Mouse (Mus musculus): ENCODE measurements around the gene Dhh. TPM values are rescaled to one million over a fixed set of nuclear protein-coding genes. Genes with fewer than 3 reads are reported as not detected.

The Dhh gene
- total and polyA plus RNA-seq, 2 experiments from 2014 or later: 1.7 to 4.8 TPM

- peak overlapping the region; percentile 32 for H3K27ac ChIP-seq (ENCODE audit: low read depth)
- 6% methylated on average over 40 of the region's 41 CpGs for WGBS
- no peak for TF ChIP-seq EP300 (IDR thresholded peaks at IDR 0.05; ENCODE audit: low read depth)
- TF ChIP-seq CTCF (IDR thresholded peaks at IDR 0.05; ENCODE audit: low read depth): no peak
- peak overlapping the region; percentile 42 for H3K4me3 ChIP-seq (ENCODE audit: low read depth, low read length)
- peaks cover 33% of the 10 kb centered on the region for H3K4me1 ChIP-seq (ENCODE audit: control insufficient read depth, insufficient read depth)
- peaks cover 65% of the 10 kb centered on the region for H3K27me3 ChIP-seq (ENCODE audit: control insufficient read depth, insufficient read depth, low read length)
- peak; percentile 16 for ATAC-seq (ENCODE audit: insufficient read depth, low read depth)
- H3K9ac ChIP-seq (replicated peaks; ENCODE audit: low read depth, low read length): peak overlapping the region; percentile 12; the same call in 1 of the 2 replicates
- no peaks in the 10 kb centered on the region for H3K36me3 ChIP-seq (replicated peaks; ENCODE audit: control insufficient read depth, insufficient read depth, low read length)
- DNase-seq (ENCODE audit: low spot score): peak; percentile 59
- peak overlapping the region; percentile 60 for H3K4me2 ChIP-seq (ENCODE audit: low read depth, low read length)
- H3K9me3 ChIP-seq (replicated peaks; ENCODE audit: control insufficient read depth, low read length): no peaks in the 10 kb centered on the region
These were observed 2.4 kb downstream of the Dhh start for GRCm38 (mm10) chr15:98895635-98896589.

- H3K27ac ChIP-seq (ENCODE audit: low read depth): no peak overlapping the region
- peak overlapping the region; percentile 95 for H3K4me2 ChIP-seq (ENCODE audit: low read depth, low read length)
- peaks cover 33% of the 10 kb centered on the region for H3K4me1 ChIP-seq (ENCODE audit: control insufficient read depth, insufficient read depth)
- H3K36me3 ChIP-seq (replicated peaks; ENCODE audit: control insufficient read depth, insufficient read depth, low read length): no peaks in the 10 kb centered on the region
- ATAC-seq (ENCODE audit: insufficient read depth, low read depth): no peak
- peak overlapping the region; percentile 60 for H3K4me3 ChIP-seq (ENCODE audit: low read depth, low read length)
- no peak for TF ChIP-seq CTCF (IDR thresholded peaks at IDR 0.05; ENCODE audit: low read depth)
- TF ChIP-seq EP300 (IDR thresholded peaks at IDR 0.05; ENCODE audit: low read depth): no peak
- 15% methylated on average over 38 of the region's 38 CpGs for WGBS
- H3K9me3 ChIP-seq (replicated peaks; ENCODE audit: control insufficient read depth, low read length): no peaks in the 10 kb centered on the region
- no peak for DNase-seq (ENCODE audit: low spot score)
- H3K27me3 ChIP-seq (ENCODE audit: control insufficient read depth, insufficient read depth, low read length): peaks cover 63% of the 10 kb centered on the region
- H3K9ac ChIP-seq (replicated peaks; ENCODE audit: low read depth, low read length): no peak overlapping the region
These were observed 3.4 kb downstream of the Dhh start for GRCm38 (mm10) chr15:98894746-98895634.

GRCm38 (mm10) chr15:98893940-98894745, 4.2 kb downstream of the Dhh start, which contains the start of gene Rhebl1:
Gene Rhebl1 (minus strand): TSS chr15:98894540.
- Histone ChIP-seq H3K27ac (ENCODE audit: low read depth) (no peak within 1 kb of the TSS), H3K4me1 (ENCODE audit: control insufficient read depth, insufficient read depth) (peaks cover 33% of the 10 kb centered on the region), H3K9ac (replicated peaks; ENCODE audit: low read depth, low read length) (peak within 1 kb of the TSS; percentile 61), H3K4me3 (ENCODE audit: low read depth, low read length) (peak within 1 kb of the TSS; percentile 60), H3K4me2 (ENCODE audit: low read depth, low read length) (peak within 1 kb of the TSS; percentile 95), H3K9me3 (replicated peaks; ENCODE audit: control insufficient read depth, low read length) (no peaks in the 10 kb centered on the region), H3K36me3 (replicated peaks; ENCODE audit: control insufficient read depth, insufficient read depth, low read length) (no peaks in the 10 kb centered on the region), H3K27me3 (ENCODE audit: control insufficient read depth, insufficient read depth, low read length) (peaks cover 59% of the 10 kb centered on the region)
- no peak for ATAC-seq (ENCODE audit: insufficient read depth, low read depth)
- DNase-seq (ENCODE audit: low spot score): no peak
- no peak for TF ChIP-seq EP300 (IDR thresholded peaks at IDR 0.05; ENCODE audit: low read depth)
- no peak for TF ChIP-seq CTCF (IDR thresholded peaks at IDR 0.05; ENCODE audit: low read depth)
- 2% methylated on average over 73 of the region's 77 CpGs for WGBS

- Histone ChIP-seq H3K9ac (replicated peaks; ENCODE audit: low read depth, low read length) (no peak overlapping the region), H3K4me3 (ENCODE audit: low read depth, low read length) (no peak overlapping the region), H3K27ac (ENCODE audit: low read depth) (no peak overlapping the region), H3K36me3 (replicated peaks; ENCODE audit: control insufficient read depth, insufficient read depth, low read length) (no peaks in the 10 kb centered on the region), H3K4me1 (ENCODE audit: control insufficient read depth, insufficient read depth) (peaks cover 28% of the 10 kb centered on the region), H3K4me2 (ENCODE audit: low read depth, low read length) (no peak overlapping the region), H3K9me3 (replicated peaks; ENCODE audit: control insufficient read depth, low read length) (no peaks in the 10 kb centered on the region), H3K27me3 (ENCODE audit: control insufficient read depth, insufficient read depth, low read length) (peaks cover 50% of the 10 kb centered on the region)
- no peak for ATAC-seq (ENCODE audit: insufficient read depth, low read depth)
- 80% methylated on average over 4 of the region's 4 CpGs for WGBS
- no peak for DNase-seq (ENCODE audit: low spot score)
- TF ChIP-seq CTCF (IDR thresholded peaks at IDR 0.05; ENCODE audit: low read depth): no peak
- no peak for TF ChIP-seq EP300 (IDR thresholded peaks at IDR 0.05; ENCODE audit: low read depth)
These were observed 5.3 kb downstream of the Dhh start for GRCm38 (mm10) chr15:98893036-98893435.

All from heart, postnatal 0 days (tissue).